Mouse (Mus musculus) C2C12 (cell line): ENCODE measurements at regions not wholly inside any gene's neighbourhood (a gene's known extent, or its start where the extent isn't known, plus 50 kb on each side); places are given as distances from the start of the nearest gene placed in this dataset.

Experiments
- CEBPB ChIP-seq: IDR thresholded peaks from one replicate; pipeline ENCODE4 v1.6.1; 2011; ENCODE audit warnings: low read depth, mild to moderate bottlenecking, control low read depth, moderate library complexity
- CTCF ChIP-seq: IDR thresholded peaks from one replicate; pipeline ENCODE4 v1.5.1; 2011; ENCODE audit not compliant: control insufficient read depth, insufficient read depth, insufficient read length
- FOSL1 ChIP-seq: IDR thresholded peaks from one replicate; pipeline ENCODE4 v1.8.0; 2011; ENCODE audit warnings: mild to moderate bottlenecking, low read length; ENCODE audit not compliant: poor library complexity, insufficient read depth, severe bottlenecking
- MAX ChIP-seq: IDR thresholded peaks from one replicate; pipeline ENCODE4 v1.6.1; 2011; ENCODE audit warnings: mild to moderate bottlenecking, control low read depth
- MYOG ChIP-seq: IDR thresholded peaks from one replicate; pipeline ENCODE4 v1.6.1; 2011; ENCODE audit not compliant: control insufficient read depth, insufficient read length; ENCODE audit errors: extremely low read depth
- USF1 ChIP-seq: IDR thresholded peaks from one replicate; pipeline ENCODE4 v1.6.1; 2011; ENCODE audit warnings: low read depth, mild to moderate bottlenecking, control low read depth, moderate library complexity

DNA sequence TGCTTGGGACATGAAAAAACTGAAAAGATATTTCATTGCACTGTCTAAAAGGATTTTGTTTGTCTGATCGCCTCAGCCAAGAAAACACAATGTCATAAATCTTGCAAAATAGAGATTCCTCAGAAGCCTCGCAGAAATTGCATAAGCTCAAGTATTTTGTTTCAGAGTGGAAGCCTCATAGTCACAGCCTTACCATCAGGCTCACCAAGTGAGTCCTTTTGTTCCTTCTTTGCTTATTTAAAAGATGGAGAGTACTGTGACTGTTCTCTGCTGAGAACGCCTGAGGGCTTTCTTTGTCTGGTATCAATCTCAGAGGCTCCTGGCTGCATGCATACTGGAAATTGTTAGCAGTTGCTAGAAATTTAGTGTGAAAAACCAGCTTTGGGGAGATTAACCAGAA lies 367.0 kb upstream of the Cited2 start:
- no peak for TF ChIP-seq CTCF
- TF ChIP-seq USF1: no peak
- no peak for TF ChIP-seq FOSL1
- TF ChIP-seq CEBPB: peak; percentile 10
- no peak for TF ChIP-seq MAX
- no peak for TF ChIP-seq MYOG
